Mouse (Mus musculus) bone marrow, adult 2 months (tissue): ENCODE measurements around the gene Lypd4. TPM values are rescaled to one million over a fixed set of nuclear protein-coding genes. Genes with fewer than 3 reads are reported as not detected.
A peak's percentile ranks its signal among the peaks of the same experiment; 100 is the strongest.

Experiments used
- H3K27ac ChIP-seq: fragments of 200-500 bp; 2 replicates; pipeline ENCODE4 v1.5.1; 2012; ENCODE audit warnings: low read depth, mild to moderate bottlenecking, control low read depth, inconsistent platforms, low read length; ENCODE audit not compliant: control insufficient read depth, poor library complexity, insufficient read depth
- H3K4me1 ChIP-seq: fragments of 200-500 bp; 2 replicates; pipeline ENCODE4 v1.6.1; 2011; ENCODE audit warnings: low read length; ENCODE audit not compliant: control insufficient read depth, insufficient read depth
- H3K4me3 ChIP-seq: fragments of 200-500 bp; replicated peaks from 2 replicates; pipeline ENCODE3; 2011; ENCODE audit warnings: mild to moderate bottlenecking, low read depth, low read length, control low read depth; ENCODE audit not compliant: control insufficient read depth
- CTCF ChIP-seq: fragments of 200-500 bp; IDR thresholded peaks from 2 replicates; pipeline ENCODE4 v1.5.1; 2011; ENCODE audit warnings: low read length, control low read depth; ENCODE audit not compliant: control insufficient read depth, insufficient read depth
- POLR2A ChIP-seq: fragments of 200-500 bp; IDR thresholded peaks from 2 replicates; pipeline ENCODE4 v1.6.1; 2011; ENCODE audit warnings: low read depth, mild to moderate bottlenecking, control low read depth, low read length, borderline replicate concordance; ENCODE audit not compliant: control insufficient read depth
- WGBS: fragments of 180-500 bp; shearing (Covaris S2); methylation state at CpG from one replicate; pipeline ENCODE4 v1.1.7; 2018; 5-methylcytosine and 5-hydroxymethylcytosine counted together
- polyA plus RNA-seq: library from polyadenylated mRNA; stranded (reverse); fragments of >200 nt; gene quantifications from 2 replicates; pipeline ENCODE4 v1.2.4, GENCODE M21; 2011; ENCODE audit warnings: low replicate concordance; ENCODE audit not compliant: missing spikeins, insufficient read depth, insufficient read length

The Lypd4 gene
- polyA plus RNA-seq = not detected in 2 replicates

DNA sequence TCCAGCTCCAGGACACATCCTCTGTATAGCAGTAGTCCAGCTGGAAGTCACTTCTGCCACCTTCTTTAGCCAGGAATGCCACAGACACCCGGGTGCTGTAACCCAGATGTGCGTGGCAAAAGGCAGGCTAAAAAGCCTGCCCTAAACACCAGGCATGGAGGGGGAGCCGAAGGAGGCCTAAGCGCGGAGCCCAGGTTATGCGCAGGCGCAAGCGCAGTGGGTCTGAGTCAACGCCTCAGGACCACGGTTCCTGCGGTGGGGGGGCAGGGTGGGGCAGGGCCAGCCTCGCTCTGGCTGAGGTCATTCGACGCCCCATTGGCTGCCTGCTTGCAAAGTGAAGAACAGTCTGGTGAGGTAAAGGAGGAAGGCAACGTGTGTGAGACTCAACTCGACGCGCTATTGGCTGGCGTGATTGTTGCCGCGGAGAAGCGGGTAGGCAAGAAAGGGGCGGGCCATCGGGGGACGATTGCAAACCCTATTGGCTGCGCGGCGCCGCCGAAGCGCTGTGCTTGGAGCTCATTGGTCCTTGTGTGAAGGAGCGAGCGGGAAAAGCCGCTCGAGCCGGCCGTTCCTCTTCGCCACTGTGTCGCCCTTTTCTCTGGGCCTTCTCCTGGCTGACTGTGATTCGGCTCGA, at the start of gene Lypd4, which contains the start of gene Dmrtc2:
Gene Lypd4, minus strand, starts transcription at position 410 of the 634 bp plus-strand sequence.
Gene Dmrtc2, plus strand, starts transcription at position 526 of the 634 bp plus-strand sequence.
- WGBS = 74% methylated on average over 41 of the region's 41 CpGs
- Histone ChIP-seq H3K4me1 (no peaks in the 10 kb centered on the region; the same call in 1 of the 2 replicates), H3K27ac (no peak within 1 kb of the TSS)

DNA sequence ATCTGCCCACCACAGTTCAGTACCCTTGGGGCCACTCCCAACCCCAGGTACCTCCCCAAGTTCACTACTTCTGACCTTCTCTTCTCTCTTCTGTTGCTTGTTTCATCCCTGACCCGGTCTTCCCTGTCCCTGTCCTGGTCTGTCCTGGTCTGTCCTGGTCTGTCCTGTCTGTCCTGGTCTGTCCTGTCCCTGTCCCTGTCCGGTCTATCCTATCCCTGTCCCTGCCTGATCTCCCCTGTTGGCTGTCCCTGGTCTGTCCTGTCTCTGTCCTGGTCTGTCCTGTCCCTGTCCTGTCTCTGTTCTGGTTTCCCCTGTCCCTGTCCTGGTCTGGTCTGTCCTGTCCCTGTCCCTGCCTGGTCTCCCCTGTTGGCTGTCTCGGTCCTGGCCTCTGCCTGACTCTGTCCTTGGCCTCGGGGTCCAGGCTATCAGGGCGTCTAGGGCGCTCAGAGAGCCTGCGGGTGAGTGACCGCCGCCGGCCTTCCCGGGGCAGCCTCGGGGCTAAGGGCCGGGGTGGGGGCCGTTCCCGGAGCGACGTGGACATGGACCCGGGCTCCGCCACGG, 49.1 kb upstream of the Lypd4 start:
- 90% methylated on average over 20 of the region's 20 CpGs for WGBS
- H3K4me1 ChIP-seq = no peaks in the 10 kb centered on the region
- H3K4me3 ChIP-seq = no peak overlapping the region
- no peak overlapping the region for H3K27ac ChIP-seq
- TF ChIP-seq POLR2A = no peak
- no peak for TF ChIP-seq CTCF

More for the DNA sequence above, at the start of gene Lypd4, which contains the start of gene Dmrtc2:
- H3K4me3 ChIP-seq = no peak within 1 kb of the TSS
- TF ChIP-seq CTCF (no peak), POLR2A (no peak)

DNA sequence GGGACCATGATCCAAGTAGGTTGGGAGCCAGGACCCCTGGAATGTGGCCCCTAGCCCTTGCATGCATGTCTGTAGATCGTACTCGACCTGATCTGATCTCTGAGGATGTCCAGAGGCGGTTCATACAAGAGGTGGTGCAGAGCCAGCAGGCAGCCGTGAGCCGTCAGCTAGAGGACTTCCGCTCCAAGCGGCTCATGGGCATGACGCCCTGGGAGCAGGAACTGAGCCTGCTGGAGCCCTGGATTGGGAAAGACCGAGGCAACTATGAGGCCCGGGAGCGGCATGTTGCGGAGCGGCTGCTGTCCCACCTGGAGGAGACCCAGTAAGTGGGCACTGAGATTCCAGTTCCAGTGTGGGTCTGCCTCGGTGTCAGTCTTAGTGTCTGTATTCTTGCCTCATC, 42.7 kb upstream of the Lypd4 start:
- WGBS = 90% methylated on average over 14 of the region's 14 CpGs
- TF ChIP-seq POLR2A = no peak
- TF ChIP-seq CTCF = no peak
- Histone ChIP-seq H3K4me1 (no peaks in the 10 kb centered on the region), H3K4me3 (no peak overlapping the region), H3K27ac (no peak overlapping the region)

DNA sequence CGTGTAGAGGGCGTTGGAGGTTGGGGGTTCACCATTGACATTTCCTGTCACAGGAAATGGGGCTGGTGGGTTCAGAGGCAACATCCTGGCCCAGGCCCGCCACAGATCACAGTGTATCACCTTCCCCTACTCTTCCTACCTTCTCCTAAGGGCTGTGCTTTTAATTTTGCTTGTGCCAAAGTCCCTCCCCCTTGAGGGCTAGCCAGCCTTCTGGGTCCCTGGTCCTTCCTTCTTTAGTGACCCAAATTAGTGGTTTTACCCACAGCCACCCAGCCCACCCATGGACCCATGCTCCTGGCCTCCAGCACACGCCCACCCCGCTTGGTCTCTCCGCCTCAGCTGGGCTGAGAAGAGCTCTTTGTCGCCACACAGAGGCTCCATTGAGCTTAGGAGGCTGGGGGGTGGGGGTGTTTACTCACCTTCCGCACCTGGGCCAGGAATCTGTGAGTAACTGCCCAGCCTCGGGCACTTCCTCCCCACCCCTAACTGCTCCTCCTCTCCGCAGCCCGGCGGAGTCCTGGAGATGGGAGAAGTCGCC, 37.5 kb upstream of the Lypd4 start:
- Histone ChIP-seq H3K27ac (peak overlapping the region; percentile 71), H3K4me3 (peak overlapping the region; percentile 1), H3K4me1 (peaks cover 3% of the 10 kb centered on the region)
- WGBS = 15% methylated on average over 13 of the region's 13 CpGs
- no peak for TF ChIP-seq POLR2A
- TF ChIP-seq CTCF = peak; percentile 19; the same call in 1 of the 2 replicates

DNA sequence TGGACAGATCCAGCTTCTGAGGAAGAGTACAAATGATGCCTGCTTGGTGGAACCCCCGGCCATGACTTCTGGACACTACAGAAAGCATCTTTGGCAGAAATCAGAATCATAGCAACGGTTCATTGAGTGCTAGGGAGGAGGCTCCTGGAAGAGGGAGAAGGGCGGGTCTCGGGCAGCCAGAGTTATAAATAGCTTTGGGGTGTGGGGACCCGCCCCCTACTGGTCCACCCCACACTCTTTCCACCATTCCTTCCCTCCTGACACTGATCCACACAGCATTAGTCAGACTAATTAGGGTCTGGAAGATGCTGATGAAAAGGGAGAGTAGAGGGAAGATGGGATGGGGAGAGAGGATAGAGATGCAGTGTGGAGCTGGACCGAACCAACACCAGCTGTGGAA, 36.8 kb upstream of the Lypd4 start:
- peak overlapping the region; percentile 71 for H3K27ac ChIP-seq
- TF ChIP-seq CTCF = no peak
- TF ChIP-seq POLR2A = no peak
- H3K4me3 ChIP-seq = peak overlapping the region; percentile 9
- H3K4me1 ChIP-seq = peaks cover 3% of the 10 kb centered on the region
- WGBS = 8% methylated on average over 6 of the region's 6 CpGs

DNA sequence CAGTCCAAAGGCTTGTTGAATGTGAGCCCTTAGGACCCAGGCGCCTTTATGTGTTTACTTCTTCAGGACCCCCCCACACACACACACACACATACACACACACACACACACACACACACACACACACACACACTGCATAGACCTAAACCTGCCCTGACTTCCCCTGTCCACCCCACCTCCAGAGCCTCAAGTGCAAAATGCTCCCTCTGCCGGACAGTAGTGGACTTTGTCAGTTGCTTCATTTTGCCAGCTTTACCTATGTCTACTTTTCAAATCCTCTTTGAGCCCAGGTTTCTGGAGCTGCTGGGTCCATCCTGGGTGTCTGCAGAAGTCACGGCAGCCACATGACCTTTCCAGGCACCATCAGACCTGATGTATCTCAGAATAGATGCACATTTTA, 35.2 kb upstream of the Lypd4 start:
- peaks cover 4% of the 10 kb centered on the region for H3K4me1 ChIP-seq
- H3K4me3 ChIP-seq = peak overlapping the region; percentile 13
- WGBS = 13% methylated on average over 3 of the region's 3 CpGs
- peak; percentile 85 for TF ChIP-seq CTCF
- TF ChIP-seq POLR2A = no peak
- H3K27ac ChIP-seq = no peak overlapping the region

DNA sequence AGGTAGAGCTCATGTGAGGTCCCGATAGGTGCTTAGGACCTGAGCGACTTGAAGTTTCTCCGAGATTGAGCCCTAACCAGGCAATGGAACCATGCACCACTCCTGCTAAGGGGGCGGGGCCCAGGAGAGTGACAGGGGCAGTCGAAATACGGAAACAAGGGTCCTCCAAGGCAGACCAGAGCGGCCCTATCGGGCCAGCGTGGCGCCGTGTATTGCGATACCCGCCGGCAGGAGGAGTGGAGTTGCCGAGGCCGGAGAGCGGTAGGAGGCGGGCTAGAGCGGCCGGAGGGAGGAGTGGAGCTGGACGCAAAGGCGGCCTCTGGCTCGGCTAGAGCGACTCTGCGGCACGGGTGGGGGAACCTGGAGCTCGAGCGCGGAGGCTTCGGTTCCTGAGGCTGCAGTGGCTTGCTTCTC, 34.3 kb upstream of the Lypd4 start:
- TF ChIP-seq CTCF = no peak
- TF ChIP-seq POLR2A = peak; percentile 64; the same call in 1 of the 2 replicates
- under 1% methylated on average over 30 of the region's 30 CpGs for WGBS
- Histone ChIP-seq H3K4me1 (peaks cover 4% of the 10 kb centered on the region), H3K4me3 (peak overlapping the region; percentile 90), H3K27ac (peak overlapping the region; percentile 62)

DNA sequence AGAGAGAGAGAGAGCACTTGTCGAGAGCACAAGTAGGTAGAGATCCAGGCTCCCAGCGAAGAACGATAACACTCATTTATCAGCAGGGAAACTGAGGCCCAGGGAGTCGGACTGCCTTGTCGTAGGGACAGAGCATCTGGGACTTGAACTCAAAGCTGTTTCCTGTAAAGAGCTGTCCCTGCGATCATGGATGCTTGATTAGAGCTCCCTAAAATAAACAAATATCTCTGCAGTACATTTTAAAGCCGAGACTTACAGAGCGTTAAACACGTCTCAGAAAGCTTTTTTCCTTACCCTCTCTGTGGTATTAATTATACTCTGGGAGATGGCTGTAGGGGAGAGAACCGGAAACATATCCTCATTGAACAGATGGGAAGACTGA, 33.7 kb upstream of the Lypd4 start:
- TF ChIP-seq CTCF (no peak), POLR2A (no peak)
- H3K27ac ChIP-seq = peak overlapping the region; percentile 99
- peak overlapping the region; percentile 90 for H3K4me3 ChIP-seq
- under 1% methylated on average over 10 of the region's 10 CpGs for WGBS
- peaks cover 4% of the 10 kb centered on the region for H3K4me1 ChIP-seq
